Mouse (Mus musculus) bone marrow macrophage, adult 2 months (primary cell): ENCODE measurements around the gene Suclg2.

Experiments used
- CTCF ChIP-seq: IDR thresholded peaks from 2 replicates; pipeline ENCODE4 v1.5.1; 2012; ENCODE audit warnings: low read depth, mild to moderate bottlenecking, low read length, moderate library complexity
- POLR2A ChIP-seq: IDR thresholded peaks from 2 replicates; pipeline ENCODE4 v1.6.1; 2012; ENCODE audit warnings: mild to moderate bottlenecking, low read depth, low read length, borderline replicate concordance

- no peak for TF ChIP-seq CTCF
- TF ChIP-seq POLR2A: no peak
Observed at GRCm38 (mm10) chr6:95676439-95676838, 42.2 kb downstream of the Suclg2 start.
